Mouse (Mus musculus): ENCODE measurements around the gene Srbd1.

DNA sequence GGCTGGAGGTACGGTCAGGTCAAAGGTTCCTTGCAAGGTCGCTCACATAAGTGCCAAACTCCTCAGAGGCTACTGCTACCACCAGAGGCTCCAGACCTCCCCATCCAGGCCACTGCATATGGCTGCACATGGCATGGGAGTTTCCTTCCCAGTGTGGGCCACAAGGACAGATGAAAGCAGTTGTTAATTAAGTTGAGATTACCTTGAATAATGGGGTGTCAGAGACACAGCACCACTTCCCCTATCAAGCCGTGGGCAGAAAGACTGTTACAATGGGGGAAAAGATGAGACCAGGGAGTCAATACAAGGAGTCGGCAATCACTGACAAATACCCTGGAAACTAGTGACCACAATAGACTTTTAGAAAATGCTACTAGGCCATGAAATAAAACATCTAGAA, 122.6 kb downstream of the Srbd1 start:
- TF ChIP-seq CTCF (IDR thresholded peaks at IDR 0.05) (no peak), EP300 (IDR thresholded peaks at IDR 0.05) (no peak)
